Mouse (Mus musculus): ENCODE results near the gene Dock1. TPM values are rescaled to one million over a fixed set of nuclear protein-coding genes. Genes with fewer than 3 reads are reported as not detected.

Dock1 gene
- total RNA-seq, 1 experiment = 24.3 TPM

DNA sequence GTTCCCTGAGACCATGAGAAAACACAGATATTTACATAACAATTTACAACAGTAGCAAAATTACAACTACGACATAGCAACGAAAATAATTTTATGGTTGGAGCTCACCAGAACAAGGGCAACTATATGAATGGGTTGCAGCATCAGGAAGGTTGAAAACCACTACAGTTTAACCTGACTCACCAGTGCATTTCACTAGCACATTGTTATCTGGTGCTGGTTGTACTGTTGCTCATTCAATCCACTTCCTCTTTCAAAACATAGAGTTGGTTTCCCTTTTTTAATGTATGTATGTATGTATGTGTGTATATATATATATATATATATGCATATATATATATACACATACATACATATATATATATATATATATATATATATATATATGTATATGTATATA lies 138.0 kb downstream of the Dock1 start:
- no peaks in the 10 kb centered on the region for H3K9me3 ChIP-seq (ENCODE audit: control insufficient read depth, insufficient read depth, low read depth, low read length)
- no peaks in the 10 kb centered on the region for H3K4me1 ChIP-seq (ENCODE audit: control insufficient read depth in 2 of 2, insufficient read depth in 2 of 2, low read length in 2 of 2, poor library complexity in 1 of 2)
- no peak overlapping the region for H3K4me3 ChIP-seq (ENCODE audit: insufficient read depth in 1 of 2, low read depth in 1 of 2, low read length in 2 of 2, poor library complexity in 1 of 2, severe bottlenecking in 1 of 2)
- no peak for DNase-seq (ENCODE audit: low read depth, low spot score)
- no peak for TF ChIP-seq HCFC1 (IDR thresholded peaks at IDR 0.05; ENCODE audit: borderline replicate concordance, insufficient read depth, low read length)
- no peak overlapping the region for H3K9ac ChIP-seq (ENCODE audit: insufficient read depth, low read depth, low read length, poor library complexity, severe bottlenecking)
- no peak overlapping the region for H3K27ac ChIP-seq (ENCODE audit: insufficient read depth, low read depth, low read length, poor library complexity, severe bottlenecking)
- in situ Hi-C loops (cut with MboI; ENCODE audit: low sequenced_read_pairs in 2 of 2, unreplicated experiment in 2 of 2) = no loop called here
- H3K36me3 ChIP-seq (ENCODE audit: control insufficient read depth, insufficient read depth, low read length, poor library complexity, severe bottlenecking) = peaks cover 3% of the 10 kb centered on the region

DNA sequence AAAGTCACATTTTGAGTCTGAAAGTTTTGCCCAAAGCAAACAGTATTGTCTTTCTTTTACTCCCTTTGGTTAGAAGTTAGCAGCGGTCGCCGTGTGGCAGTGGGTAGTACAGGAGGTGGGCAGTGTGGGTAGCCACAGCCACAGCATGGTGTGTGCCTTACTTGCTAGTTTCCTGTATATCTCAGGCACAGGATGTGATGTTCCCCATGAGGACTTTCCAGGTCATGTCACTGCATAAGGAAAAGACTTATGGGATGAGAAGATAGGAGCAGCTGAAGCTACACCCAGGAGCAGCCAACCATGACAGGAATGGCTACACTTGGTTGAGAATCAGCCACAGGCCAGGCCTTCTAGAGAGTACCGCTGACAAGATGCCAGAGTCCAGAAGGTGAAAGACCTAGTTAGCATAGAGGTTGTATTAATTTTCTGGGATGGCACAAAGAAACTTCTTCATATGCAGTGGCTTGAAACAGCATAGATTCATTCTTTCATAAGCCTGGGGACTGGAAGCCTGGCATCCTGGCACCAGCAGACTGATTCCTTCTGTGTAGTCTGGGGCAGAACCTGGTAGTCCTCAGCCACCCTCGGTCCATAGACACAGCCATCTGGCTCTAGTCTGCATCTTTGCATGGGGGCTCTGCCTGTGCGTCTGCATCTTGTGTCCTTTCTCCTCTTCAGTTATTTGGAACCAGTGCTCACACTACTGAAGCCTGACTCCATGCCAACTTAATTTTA lies 139.0 kb downstream of the Dock1 start:
- TF ChIP-seq CHD2 (IDR thresholded peaks at IDR 0.05; ENCODE audit: low read depth, low read length) (no peak), ZNF384 (IDR thresholded peaks at IDR 0.05; ENCODE audit: low read depth, low read length) (no peak), HCFC1 (IDR thresholded peaks at IDR 0.05; ENCODE audit: borderline replicate concordance, insufficient read depth, low read length) (no peak), MAFK (IDR thresholded peaks at IDR 0.05; ENCODE audit: insufficient read depth, low read depth, low read length) (no peak), ZC3H11A (IDR thresholded peaks at IDR 0.05; ENCODE audit: borderline replicate concordance, low read depth, low read length) (no peak)
- H3K27ac ChIP-seq (ENCODE audit: insufficient read depth, low read depth, low read length, poor library complexity, severe bottlenecking) = no peak overlapping the region
- peaks cover 3% of the 10 kb centered on the region for H3K36me3 ChIP-seq (ENCODE audit: control insufficient read depth, insufficient read depth, low read length, poor library complexity, severe bottlenecking)
- no peak overlapping the region for H3K4me3 ChIP-seq (ENCODE audit: insufficient read depth in 1 of 2, low read depth in 1 of 2, low read length in 2 of 2, poor library complexity in 1 of 2, severe bottlenecking in 1 of 2)
- no peaks in the 10 kb centered on the region for H3K4me1 ChIP-seq (ENCODE audit: control insufficient read depth in 2 of 2, insufficient read depth in 2 of 2, low read length in 2 of 2, poor library complexity in 1 of 2)
- no peaks in the 10 kb centered on the region for H3K9me3 ChIP-seq (ENCODE audit: control insufficient read depth, insufficient read depth, low read depth, low read length)
- in situ Hi-C loops (cut with MboI; ENCODE audit: low sequenced_read_pairs in 2 of 2, unreplicated experiment in 2 of 2) = no loop called here
- DNase-seq (ENCODE audit: low read depth, low spot score) = no peak
- H3K9ac ChIP-seq (ENCODE audit: insufficient read depth, low read depth, low read length, poor library complexity, severe bottlenecking) = no peak overlapping the region

DNA sequence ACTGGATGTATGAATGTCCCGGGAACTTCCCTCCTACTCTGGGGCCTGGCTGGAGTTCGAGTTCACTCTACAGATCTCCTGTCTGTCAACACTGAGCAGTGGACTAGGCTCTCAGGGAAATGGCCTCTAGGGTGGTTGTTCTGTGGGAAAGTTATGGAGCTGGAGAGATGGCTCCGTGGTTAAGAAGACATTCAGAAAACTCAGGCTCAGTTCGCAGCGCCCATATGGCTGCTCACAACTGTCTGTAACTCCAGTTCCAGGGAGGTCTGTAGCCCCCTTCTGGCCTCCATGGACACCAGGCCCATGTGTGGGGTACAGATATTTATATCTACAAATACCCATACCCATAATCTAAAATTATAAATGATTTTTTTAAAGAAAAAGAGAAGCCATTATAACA lies 148.0 kb downstream of the Dock1 start:
- Histone ChIP-seq H3K9me3 (ENCODE audit: control insufficient read depth, insufficient read depth, low read depth, low read length) (no peaks in the 10 kb centered on the region), H3K36me3 (ENCODE audit: control insufficient read depth, insufficient read depth, low read length, poor library complexity, severe bottlenecking) (no peaks in the 10 kb centered on the region), H3K9ac (ENCODE audit: insufficient read depth, low read depth, low read length, poor library complexity, severe bottlenecking) (no peak overlapping the region), H3K4me1 (ENCODE audit: control insufficient read depth in 2 of 2, insufficient read depth in 2 of 2, low read length in 2 of 2, poor library complexity in 1 of 2) (no peaks in the 10 kb centered on the region), H3K4me3 (ENCODE audit: insufficient read depth in 1 of 2, low read depth in 1 of 2, low read length in 2 of 2, poor library complexity in 1 of 2, severe bottlenecking in 1 of 2) (no peak overlapping the region), H3K27ac (ENCODE audit: insufficient read depth, low read depth, low read length, poor library complexity, severe bottlenecking) (no peak overlapping the region)
- TF ChIP-seq HCFC1 (IDR thresholded peaks at IDR 0.05; ENCODE audit: borderline replicate concordance, insufficient read depth, low read length) = no peak
- no peak for TF ChIP-seq CHD2 (IDR thresholded peaks at IDR 0.05; ENCODE audit: low read depth, low read length)
- no peak for TF ChIP-seq ZC3H11A (IDR thresholded peaks at IDR 0.05; ENCODE audit: borderline replicate concordance, low read depth, low read length)
- no peak for TF ChIP-seq ZNF384 (IDR thresholded peaks at IDR 0.05; ENCODE audit: low read depth, low read length)
- no peak for TF ChIP-seq MAFK (IDR thresholded peaks at IDR 0.05; ENCODE audit: insufficient read depth, low read depth, low read length)
- DNase-seq (ENCODE audit: low read depth, low spot score) = no peak
- in situ Hi-C loops (cut with MboI; ENCODE audit: low sequenced_read_pairs in 2 of 2, unreplicated experiment in 2 of 2) = no loop called here

DNA sequence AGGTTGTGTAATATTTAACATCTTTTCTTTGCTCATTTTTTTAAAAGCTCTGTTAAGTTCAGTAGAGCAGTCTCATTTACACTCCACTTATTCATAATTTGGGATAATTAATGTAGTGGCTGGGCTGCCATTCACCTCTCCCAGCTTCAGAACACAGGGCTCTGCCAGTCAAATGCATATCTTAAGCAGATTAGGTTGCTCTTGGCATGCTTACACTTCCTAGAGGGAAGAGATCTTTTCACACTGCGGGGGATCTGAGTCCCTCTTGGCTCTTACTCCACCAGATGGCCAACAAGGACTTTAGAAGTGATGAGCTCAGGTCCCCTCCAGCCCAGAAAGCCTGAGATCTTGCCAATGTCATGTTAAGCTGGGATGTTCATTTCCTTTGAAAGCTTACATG lies 150.8 kb downstream of the Dock1 start:
- DNase-seq (ENCODE audit: low read depth, low spot score) = no peak
- Histone ChIP-seq H3K36me3 (ENCODE audit: control insufficient read depth, insufficient read depth, low read length, poor library complexity, severe bottlenecking) (no peaks in the 10 kb centered on the region), H3K9me3 (ENCODE audit: control insufficient read depth, insufficient read depth, low read depth, low read length) (no peaks in the 10 kb centered on the region), H3K27ac (ENCODE audit: insufficient read depth, low read depth, low read length, poor library complexity, severe bottlenecking) (no peak overlapping the region), H3K4me1 (ENCODE audit: control insufficient read depth in 2 of 2, insufficient read depth in 2 of 2, low read length in 2 of 2, poor library complexity in 1 of 2) (no peaks in the 10 kb centered on the region), H3K4me3 (ENCODE audit: insufficient read depth in 1 of 2, low read depth in 1 of 2, low read length in 2 of 2, poor library complexity in 1 of 2, severe bottlenecking in 1 of 2) (no peak overlapping the region), H3K9ac (ENCODE audit: insufficient read depth, low read depth, low read length, poor library complexity, severe bottlenecking) (no peak overlapping the region)
- TF ChIP-seq ZC3H11A (IDR thresholded peaks at IDR 0.05; ENCODE audit: borderline replicate concordance, low read depth, low read length) (no peak), HCFC1 (IDR thresholded peaks at IDR 0.05; ENCODE audit: borderline replicate concordance, insufficient read depth, low read length) (no peak), CHD2 (IDR thresholded peaks at IDR 0.05; ENCODE audit: low read depth, low read length) (no peak), MAFK (IDR thresholded peaks at IDR 0.05; ENCODE audit: insufficient read depth, low read depth, low read length) (no peak), ZNF384 (IDR thresholded peaks at IDR 0.05; ENCODE audit: low read depth, low read length) (no peak)
- in situ Hi-C loops (cut with MboI; ENCODE audit: low sequenced_read_pairs in 2 of 2, unreplicated experiment in 2 of 2) = no loop called here

DNA sequence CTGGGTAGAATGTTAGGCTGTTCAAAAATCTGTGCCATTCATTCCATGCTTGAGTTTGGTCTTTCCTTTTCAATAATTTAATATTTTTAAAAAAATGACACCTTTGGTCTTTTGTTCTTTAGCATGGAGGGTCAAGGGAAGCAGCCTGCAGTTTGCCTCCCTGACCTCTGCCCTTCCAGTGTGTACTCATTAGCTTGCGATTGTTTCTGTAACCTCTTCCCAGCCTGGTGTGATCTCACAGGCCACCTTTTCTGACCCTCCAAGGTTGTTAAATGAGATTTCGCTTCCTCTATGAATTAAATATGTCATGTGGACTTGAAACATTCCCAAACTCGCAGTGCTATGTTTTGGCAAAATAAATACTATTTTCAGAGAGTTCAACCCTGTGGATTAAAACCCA lies 151.6 kb downstream of the Dock1 start:
- in situ Hi-C loops (cut with MboI; ENCODE audit: low sequenced_read_pairs in 2 of 2, unreplicated experiment in 2 of 2) = no loop called here
- no peaks in the 10 kb centered on the region for H3K4me1 ChIP-seq (ENCODE audit: control insufficient read depth in 2 of 2, insufficient read depth in 2 of 2, low read length in 2 of 2, poor library complexity in 1 of 2)
- no peaks in the 10 kb centered on the region for H3K9me3 ChIP-seq (ENCODE audit: control insufficient read depth, insufficient read depth, low read depth, low read length)
- no peaks in the 10 kb centered on the region for H3K36me3 ChIP-seq (ENCODE audit: control insufficient read depth, insufficient read depth, low read length, poor library complexity, severe bottlenecking)
- DNase-seq (ENCODE audit: low read depth, low spot score) = no peak
- no peak overlapping the region for H3K9ac ChIP-seq (ENCODE audit: insufficient read depth, low read depth, low read length, poor library complexity, severe bottlenecking)
- H3K4me3 ChIP-seq (ENCODE audit: insufficient read depth in 1 of 2, low read depth in 1 of 2, low read length in 2 of 2, poor library complexity in 1 of 2, severe bottlenecking in 1 of 2) = no peak overlapping the region
- TF ChIP-seq ZC3H11A (IDR thresholded peaks at IDR 0.05; ENCODE audit: borderline replicate concordance, low read depth, low read length) = no peak
- no peak for TF ChIP-seq ZNF384 (IDR thresholded peaks at IDR 0.05; ENCODE audit: low read depth, low read length)
- no peak for TF ChIP-seq MAFK (IDR thresholded peaks at IDR 0.05; ENCODE audit: insufficient read depth, low read depth, low read length)
- no peak for TF ChIP-seq CHD2 (IDR thresholded peaks at IDR 0.05; ENCODE audit: low read depth, low read length)
- TF ChIP-seq HCFC1 (IDR thresholded peaks at IDR 0.05; ENCODE audit: borderline replicate concordance, insufficient read depth, low read length) = no peak
- H3K27ac ChIP-seq (ENCODE audit: insufficient read depth, low read depth, low read length, poor library complexity, severe bottlenecking) = no peak overlapping the region

Measured in ES-E14 (cell line).